Mouse (Mus musculus) T-cell, adult 2 months (primary cell): ENCODE data around the gene Prx.
A peak's percentile ranks its signal among the peaks of the same experiment; 100 is the strongest.

ENCODE experiments used
- DNase-seq: peaks from one replicate; pipeline ENCODE4 v3.0.0; 2022; ENCODE audit warnings: low spot score

The Prx gene

GRCm38 (mm10) chr7:27522967-27523366 lies 23.8 kb downstream of the Prx start, which contains the start of gene Hipk4:
Gene Hipk4 (plus strand): TSS chr7:27523267.
- DNase-seq: no peak

- DNase-seq: no peak
These were observed 24.7 kb downstream of the Prx start for GRCm38 (mm10) chr7:27523805-27524204.

GRCm38 (mm10) chr7:27526039-27526827 lies 27.1 kb downstream of the Prx start:
- peak; percentile 65 for DNase-seq

- DNase-seq: no peak
These were observed 29.9 kb downstream of the Prx start for GRCm38 (mm10) chr7:27529070-27529469.

GRCm38 (mm10) chr7:27530937-27531336 lies 31.8 kb downstream of the Prx start:
- DNase-seq: no peak

- no peak for DNase-seq
These were observed 32.6 kb downstream of the Prx start for GRCm38 (mm10) chr7:27531707-27532106.

GRCm38 (mm10) chr7:27532480-27533050 lies 33.4 kb downstream of the Prx start:
- DNase-seq: no peak

- DNase-seq: no peak
These were observed 36.3 kb downstream of the Prx start for GRCm38 (mm10) chr7:27535386-27535785.

- DNase-seq: no peak
These were observed 37.5 kb downstream of the Prx start for GRCm38 (mm10) chr7:27536618-27537017.

- DNase-seq: no peak
These were observed 38.9 kb downstream of the Prx start for GRCm38 (mm10) chr7:27537998-27538397.

- DNase-seq: no peak
These were observed 39.7 kb downstream of the Prx start for GRCm38 (mm10) chr7:27538797-27539196.

- no peak for DNase-seq
These were observed 41.4 kb downstream of the Prx start for GRCm38 (mm10) chr7:27540521-27540920.

GRCm38 (mm10) chr7:27540935-27541334 lies 41.8 kb downstream of the Prx start:
- DNase-seq: no peak

- DNase-seq: peak; percentile 98
These were observed 42.3 kb downstream of the Prx start for GRCm38 (mm10) chr7:27541431-27541830.

- DNase-seq: no peak
These were observed 42.8 kb downstream of the Prx start for GRCm38 (mm10) chr7:27541922-27542321.

GRCm38 (mm10) chr7:27542392-27543033 lies 43.4 kb downstream of the Prx start:
- peak; percentile 86 for DNase-seq

GRCm38 (mm10) chr7:27543065-27543464 lies 43.9 kb downstream of the Prx start:
- no peak for DNase-seq

- no peak for DNase-seq
These were observed 44.7 kb downstream of the Prx start for GRCm38 (mm10) chr7:27543851-27544250.

- peak; percentile 91 for DNase-seq
These were observed 45.7 kb downstream of the Prx start for GRCm38 (mm10) chr7:27544675-27545370.

GRCm38 (mm10) chr7:27549597-27549996 lies 50.5 kb downstream of the Prx start:
- no peak for DNase-seq

- DNase-seq: no peak
These were observed 52.9 kb downstream of the Prx start for GRCm38 (mm10) chr7:27552070-27552469.

- peak; percentile 98 for DNase-seq
These were observed 53.9 kb downstream of the Prx start, which contains the start of the genes Pld3 and 2310022A10Rik for GRCm38 (mm10) chr7:27552931-27553513. Gene Pld3 (minus strand): TSS chr7:27553218. Gene 2310022A10Rik (plus strand): TSS chr7:27553233.
